Mouse (Mus musculus) c-Kit-positive CD71-negative TER-119-negative erythroid progenitor cells, embryonic 14.5 days (primary cell): ENCODE data around the gene Plekhg3.

Experiments used
- DNase-seq: peaks from one replicate; pipeline ENCODE4 v3.0.0-alpha.2; 2013; ENCODE audit warnings: low read depth

Plekhg3 gene

GRCm38 (mm10) chr12:76583454-76583853 lies 52.8 kb downstream of the Plekhg3 start:
- DNase-seq = no peak

DNA sequence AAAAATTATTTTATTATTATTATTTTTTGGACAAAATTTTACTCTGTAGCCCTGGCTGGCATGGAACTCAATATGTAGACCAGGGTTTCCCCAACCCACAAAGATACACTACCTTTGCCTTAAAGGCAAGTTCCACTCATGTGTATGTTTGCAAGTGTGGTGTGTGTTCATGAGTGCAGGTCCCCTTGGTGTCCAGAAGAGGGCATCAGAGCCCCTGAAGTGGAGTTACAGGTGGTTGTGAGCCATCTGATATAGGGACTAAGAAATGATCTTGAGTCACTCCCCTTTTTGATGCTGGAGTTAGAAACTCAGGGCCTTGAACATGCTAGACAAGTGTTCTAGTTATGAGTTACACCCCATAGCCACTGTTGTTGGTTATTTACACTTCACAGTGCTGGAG lies 54.3 kb downstream of the Plekhg3 start:
- DNase-seq = no peak

- no peak for DNase-seq
Observed at GRCm38 (mm10) chr12:76587357-76587756, 56.7 kb downstream of the Plekhg3 start.

GRCm38 (mm10) chr12:76589531-76589930 lies 58.8 kb downstream of the Plekhg3 start:
- DNase-seq = no peak

DNA sequence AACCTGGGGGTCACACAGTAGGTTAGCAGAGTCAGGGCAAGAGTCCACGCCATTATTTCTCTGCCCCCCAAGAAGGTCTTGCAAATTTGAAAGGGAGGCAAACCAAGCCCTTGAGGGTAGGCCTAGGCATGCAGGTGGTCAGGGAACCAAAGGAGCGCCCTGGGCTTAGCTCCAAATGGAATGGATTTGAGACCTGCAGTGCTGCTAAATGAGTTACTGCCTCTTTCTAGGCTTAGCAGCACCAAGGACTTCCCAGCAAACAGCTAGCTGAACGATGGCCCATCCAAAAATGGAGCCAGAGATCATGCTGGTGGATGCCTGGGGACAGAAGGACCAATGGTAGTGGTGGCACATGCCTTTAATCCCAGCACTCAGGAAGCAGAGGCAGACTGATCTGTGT lies 60.3 kb downstream of the Plekhg3 start:
- no peak for DNase-seq

DNA sequence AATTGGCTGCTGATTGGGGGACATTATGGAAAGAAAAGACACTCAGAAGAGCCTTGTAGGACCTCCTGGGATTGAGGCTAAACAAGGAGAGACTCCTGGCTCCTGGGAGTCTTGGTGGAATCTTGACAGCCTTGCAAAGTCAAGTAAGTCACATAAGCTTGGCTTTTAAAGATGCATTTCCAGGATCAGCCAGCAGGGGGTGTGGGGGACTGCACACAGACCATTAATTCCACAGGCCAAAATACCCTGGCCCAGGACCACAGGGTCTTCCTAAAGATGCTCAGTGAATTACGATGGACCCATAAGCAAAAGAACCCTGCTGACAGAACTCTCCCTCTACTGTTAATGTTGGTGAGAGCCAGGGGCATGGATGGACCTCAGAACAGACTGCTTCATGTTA lies 61.5 kb downstream of the Plekhg3 start:
- peak; percentile 52 for DNase-seq

GRCm38 (mm10) chr12:76593254-76593653 lies 62.6 kb downstream of the Plekhg3 start:
- no peak for DNase-seq

- DNase-seq = peak; percentile 41
Observed at GRCm38 (mm10) chr12:76593839-76594322, 63.2 kb downstream of the Plekhg3 start.

- DNase-seq = no peak
Observed at GRCm38 (mm10) chr12:76594556-76594955, 63.9 kb downstream of the Plekhg3 start.

- no peak for DNase-seq
Observed at GRCm38 (mm10) chr12:76595830-76596229, 65.1 kb downstream of the Plekhg3 start.

DNA sequence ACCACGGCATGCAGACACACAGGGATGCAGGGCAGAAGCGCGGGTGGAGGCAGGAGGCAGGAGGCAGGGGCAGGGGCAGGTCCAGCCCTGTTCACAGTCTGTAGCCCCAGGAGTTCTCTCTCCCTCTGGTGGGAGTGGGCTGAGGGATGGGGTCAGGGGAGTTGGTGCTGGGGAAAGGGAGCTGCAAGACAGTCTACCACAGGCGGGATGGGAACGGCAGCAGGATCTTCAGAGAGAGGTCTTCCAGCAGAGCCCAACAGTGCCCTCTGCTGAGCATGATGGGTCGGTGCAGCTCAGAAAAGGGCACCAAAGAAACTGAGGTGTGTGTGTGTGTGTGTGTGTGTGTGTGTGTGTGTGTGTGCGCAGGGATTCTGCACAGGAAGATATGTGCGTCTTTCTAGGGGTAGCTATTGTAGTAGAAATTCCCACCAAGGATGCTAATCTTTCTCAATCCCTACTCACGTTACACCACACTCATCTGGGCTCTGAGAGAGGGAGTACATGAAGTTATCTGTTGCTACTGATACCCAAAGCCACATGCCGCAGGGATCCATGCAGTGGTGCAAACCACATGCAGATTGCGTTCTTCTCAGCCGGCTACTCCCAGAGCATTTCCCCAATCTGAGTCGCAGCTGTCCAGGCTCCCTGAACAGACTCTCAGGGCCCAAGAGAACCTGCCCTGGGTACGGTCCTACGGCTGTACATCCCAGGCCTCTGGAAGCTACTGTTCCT lies 65.8 kb downstream of the Plekhg3 start:
- DNase-seq = peak; percentile 38

GRCm38 (mm10) chr12:76597577-76598100 lies 66.9 kb downstream of the Plekhg3 start:
- no peak for DNase-seq

DNA sequence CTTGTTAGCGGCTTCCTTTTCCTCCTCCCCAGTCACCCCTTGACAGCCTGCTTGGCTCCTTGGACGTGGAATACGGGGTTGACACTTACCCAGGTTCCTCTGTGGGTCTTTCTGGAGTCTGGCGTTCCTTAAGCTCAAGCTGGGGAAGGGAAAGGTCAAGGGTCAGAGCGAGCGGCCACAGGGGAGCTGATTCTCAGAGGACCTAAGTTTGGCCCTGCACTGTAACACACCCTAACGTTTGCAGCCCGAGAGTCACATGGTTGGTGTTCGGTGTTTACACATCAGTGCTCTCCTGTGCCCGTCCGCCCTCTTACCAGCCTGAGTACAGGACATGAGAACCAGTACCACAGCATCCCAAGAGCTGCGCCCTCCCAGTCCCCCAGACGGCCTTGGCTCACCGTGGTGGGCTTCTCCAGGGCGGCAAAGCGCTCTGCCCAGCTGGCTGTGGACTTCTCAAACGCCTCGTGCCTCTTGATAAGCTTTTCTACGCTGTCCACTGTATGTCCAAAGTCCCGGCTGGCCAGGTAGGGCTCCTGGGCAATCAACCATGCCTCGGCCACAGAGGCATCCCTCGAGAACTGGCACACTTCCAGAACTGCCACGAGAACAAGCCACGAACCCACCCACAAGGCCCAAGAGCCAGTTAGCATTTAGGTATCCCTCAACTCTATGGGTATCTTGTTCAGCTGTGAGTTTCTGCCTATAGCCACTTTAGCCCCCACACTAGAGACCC lies 67.7 kb downstream of the Plekhg3 start:
- DNase-seq = no peak

DNA sequence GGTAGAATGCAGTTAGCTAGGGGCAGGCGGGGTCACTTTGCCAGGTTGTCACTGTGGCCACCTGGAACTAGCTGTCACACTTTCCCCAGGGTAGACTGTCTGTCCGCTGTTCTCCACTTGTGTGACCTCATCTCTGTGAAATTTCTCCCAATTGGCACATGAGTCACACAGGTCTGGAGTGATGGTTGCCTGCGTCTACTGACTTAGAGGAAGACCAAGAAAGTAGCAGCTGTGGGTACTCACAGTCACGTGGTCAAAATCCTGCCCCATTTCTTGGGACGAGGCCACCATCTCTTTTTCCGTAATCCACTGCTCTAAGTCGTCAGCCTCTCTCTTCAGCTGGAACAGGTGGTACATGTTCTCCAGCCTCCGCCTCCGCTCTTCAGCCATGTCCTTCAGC lies 73.1 kb downstream of the Plekhg3 start:
- DNase-seq = no peak

- no peak for DNase-seq
Observed at GRCm38 (mm10) chr12:76604546-76604945, 73.9 kb downstream of the Plekhg3 start.

DNA sequence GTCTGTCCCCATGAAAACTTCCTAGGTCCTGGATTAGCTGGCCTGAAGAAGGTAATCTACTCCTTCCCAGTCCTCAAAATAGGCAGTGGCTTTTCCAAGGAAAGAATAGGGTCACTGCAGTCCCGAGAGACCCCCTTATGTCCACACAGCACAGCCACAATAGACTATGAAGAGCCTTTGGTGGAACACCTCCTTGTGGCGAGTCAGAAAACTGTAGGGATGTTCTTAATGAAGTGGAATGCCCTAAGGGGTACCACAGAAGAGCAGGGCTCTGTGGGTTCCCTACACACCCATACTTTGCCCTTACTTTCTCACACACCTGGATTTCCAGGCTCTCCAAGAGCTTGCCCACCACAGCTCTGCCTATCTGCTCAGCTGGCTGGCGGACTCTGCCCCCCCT lies 75.1 kb downstream of the Plekhg3 start:
- no peak for DNase-seq

- no peak for DNase-seq
Observed at GRCm38 (mm10) chr12:76608241-76608640, 77.5 kb downstream of the Plekhg3 start.

DNA sequence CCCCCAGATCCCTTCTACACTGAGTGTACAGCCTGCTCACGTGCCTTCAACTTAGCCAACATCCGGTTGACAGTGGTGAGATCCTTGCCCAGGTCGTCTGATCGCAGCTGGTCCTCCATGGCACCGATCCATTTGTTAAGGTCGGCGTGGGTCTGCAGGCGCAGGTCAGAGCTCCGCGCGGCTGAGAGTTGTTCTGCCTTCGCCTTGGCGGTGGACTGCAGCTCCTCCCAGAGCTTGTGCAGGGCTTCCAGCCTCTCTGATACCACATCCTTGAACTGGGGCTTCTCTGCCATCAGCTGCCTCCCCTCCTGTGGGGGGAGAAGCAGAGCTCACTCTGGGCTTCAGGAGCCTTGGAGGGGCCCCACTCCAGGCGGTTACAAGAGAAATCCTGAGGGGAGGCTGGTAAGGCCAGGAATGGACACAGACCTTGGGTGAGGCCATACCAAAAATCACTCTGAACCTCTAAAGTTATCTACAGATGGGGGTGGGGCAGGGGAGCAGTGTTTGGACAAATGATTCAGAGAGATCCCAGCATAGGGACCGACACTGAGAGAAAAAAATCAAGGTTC lies 78.4 kb downstream of the Plekhg3 start:
- no peak for DNase-seq

DNA sequence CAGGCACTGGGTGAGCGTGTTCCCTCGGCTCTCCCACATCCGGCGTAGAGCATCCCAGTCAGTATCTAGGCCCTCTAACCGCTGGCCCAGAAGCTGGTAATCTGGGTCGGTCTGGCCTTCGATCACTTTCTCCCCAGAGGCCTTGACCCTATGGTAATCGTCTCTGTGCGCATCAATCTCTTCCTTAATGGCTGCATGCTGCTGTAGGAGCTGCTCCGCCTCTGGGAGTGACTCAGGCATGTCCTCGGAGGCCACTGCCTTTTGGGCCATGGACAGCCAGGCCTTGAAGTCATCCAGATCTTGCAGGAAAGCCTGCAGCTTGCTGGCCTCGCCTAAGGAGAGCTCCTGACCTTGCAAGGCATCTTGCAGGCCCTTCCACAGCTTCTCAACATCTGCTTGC lies 81.9 kb downstream of the Plekhg3 start:
- no peak for DNase-seq

DNA sequence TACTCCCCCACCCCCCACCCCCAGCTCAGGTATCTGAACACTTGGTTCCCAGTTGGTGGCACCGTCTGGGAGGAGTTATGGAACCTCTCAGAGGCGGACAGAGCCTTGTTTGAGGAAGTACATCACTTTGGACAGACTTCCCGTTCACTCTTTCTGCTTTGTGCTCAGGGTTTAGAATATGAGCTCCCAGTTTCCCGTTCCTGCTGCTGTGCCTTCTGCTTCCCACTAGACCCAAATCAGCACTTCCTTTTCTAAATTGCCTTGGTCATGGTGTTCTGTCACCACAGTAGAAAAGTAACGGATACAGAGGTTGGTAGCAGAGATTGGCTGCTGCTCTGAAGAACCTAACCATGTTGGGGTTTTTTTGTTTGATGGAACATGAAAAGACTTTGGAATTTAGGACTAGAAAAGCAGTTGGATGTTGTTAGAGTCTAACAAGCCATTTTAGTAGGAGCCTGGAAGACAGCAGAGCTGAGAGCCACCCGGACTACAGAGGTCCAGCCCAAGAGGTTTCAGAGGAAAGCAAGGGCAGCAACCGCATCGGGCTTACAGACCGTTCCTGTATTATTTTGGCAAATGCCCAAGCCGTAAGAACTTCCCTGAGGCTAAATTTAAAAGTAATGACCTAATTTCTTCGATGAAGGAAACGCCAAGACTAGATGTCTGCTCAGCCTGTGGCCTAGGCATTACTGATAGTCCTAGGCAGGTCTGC lies 84.3 kb downstream of the Plekhg3 start:
- DNase-seq = no peak

GRCm38 (mm10) chr12:76615580-76615937 lies 84.9 kb downstream of the Plekhg3 start:
- no peak for DNase-seq

DNA sequence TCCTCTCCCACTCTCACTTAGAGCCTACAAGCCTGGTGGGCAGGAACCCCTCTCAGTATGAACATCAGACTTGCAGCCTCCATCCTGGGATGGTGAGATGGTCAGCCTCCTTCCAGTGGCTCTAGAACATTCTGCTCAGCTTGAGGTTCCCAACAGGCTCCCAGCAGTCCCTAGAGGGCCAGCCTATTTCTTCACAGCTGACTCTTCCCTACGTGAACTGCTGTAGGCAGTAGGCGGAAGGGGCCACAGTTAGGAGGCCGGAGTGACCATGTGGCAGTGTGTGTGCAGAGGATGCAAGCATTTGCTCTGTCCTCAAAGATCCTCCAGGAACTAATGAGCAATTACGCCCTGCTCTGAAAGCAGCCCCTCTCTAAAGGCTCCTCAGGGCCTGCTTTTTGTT lies 87.5 kb downstream of the Plekhg3 start:
- no peak for DNase-seq
